Mouse (Mus musculus) thymus, postnatal 4 days (tissue): ENCODE results near the gene Gm20388.
A peak's percentile ranks its signal among the peaks of the same experiment; 100 is the strongest.

ENCODE experiments used
- DNase-seq: peaks from one replicate; pipeline ENCODE4 v3.0.0; 2021

The Gm20388 gene

DNA sequence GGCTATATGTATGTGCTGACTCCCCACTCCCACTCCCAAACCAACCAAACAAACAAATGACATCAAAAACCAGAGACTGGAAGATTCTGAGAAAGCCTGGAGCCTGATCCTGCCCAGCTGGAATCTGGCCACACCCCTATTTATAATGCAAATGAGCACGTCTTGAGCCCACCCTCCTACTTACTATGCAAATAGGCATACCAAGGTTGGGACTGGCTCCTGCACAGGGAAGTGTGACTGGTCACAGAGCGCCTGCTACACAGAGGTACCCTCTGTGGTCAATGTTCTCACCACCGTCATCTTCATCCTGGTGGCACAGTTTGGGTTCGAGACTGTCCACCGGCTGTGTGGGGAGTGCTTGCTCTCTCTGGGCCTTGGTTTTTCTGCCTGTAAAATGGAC, 464.5 kb downstream of the Gm20388 start:
- no peak for DNase-seq

DNA sequence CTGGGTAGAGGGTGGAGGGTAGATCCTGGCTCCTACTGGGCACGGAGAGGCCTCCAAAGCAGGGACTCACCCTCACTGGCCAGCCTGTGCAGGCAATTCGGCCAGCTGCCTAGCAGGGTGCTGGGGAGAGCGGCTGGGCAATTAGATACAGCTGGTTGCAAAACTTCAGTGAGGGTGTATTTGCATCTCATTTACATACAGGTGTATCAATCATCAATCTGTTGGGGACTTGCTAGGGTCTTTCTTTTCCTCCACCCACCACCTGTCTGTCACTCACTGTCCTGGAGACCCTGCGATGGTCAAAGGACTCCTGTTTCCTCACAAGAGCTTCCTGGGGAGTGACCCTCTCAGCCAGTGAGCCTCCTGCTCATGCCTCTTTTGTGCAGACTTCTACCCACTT, 465.6 kb downstream of the Gm20388 start:
- DNase-seq: no peak

GRCm38 (mm10) chr8:120376847-120377802, 466.5 kb downstream of the Gm20388 start:
- DNase-seq: no peak

- no peak for DNase-seq
Observed at GRCm38 (mm10) chr8:120377803-120378189, 467.2 kb downstream of the Gm20388 start.

- no peak for DNase-seq
Observed at GRCm38 (mm10) chr8:120378306-120378705, 467.7 kb downstream of the Gm20388 start.

DNA sequence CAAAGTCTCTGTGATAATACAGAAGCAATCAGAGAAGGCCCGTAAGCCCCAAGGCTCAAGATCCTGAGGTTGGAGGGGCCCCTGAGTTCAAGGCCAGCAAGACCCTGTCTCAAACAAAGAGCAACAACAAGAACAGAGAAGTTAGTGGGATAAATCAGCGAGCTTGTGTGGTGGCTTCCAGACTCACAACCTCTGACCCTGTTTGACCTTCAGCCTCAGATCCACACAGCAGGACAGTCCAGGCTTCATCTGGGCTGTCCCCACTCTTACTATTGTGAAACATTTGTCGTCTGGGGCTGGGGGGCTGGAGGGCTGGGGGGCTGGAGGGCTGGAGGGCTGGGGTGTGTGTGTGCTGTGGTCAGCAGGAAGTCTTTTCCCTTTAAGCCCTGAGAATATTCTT, 468.4 kb downstream of the Gm20388 start:
- DNase-seq: no peak

- no peak for DNase-seq
Observed at GRCm38 (mm10) chr8:120381865-120382264, 471.2 kb downstream of the Gm20388 start.

GRCm38 (mm10) chr8:120382436-120383203, 472.0 kb downstream of the Gm20388 start:
- DNase-seq: no peak

GRCm38 (mm10) chr8:120383204-120383560, 472.5 kb downstream of the Gm20388 start:
- no peak for DNase-seq

DNA sequence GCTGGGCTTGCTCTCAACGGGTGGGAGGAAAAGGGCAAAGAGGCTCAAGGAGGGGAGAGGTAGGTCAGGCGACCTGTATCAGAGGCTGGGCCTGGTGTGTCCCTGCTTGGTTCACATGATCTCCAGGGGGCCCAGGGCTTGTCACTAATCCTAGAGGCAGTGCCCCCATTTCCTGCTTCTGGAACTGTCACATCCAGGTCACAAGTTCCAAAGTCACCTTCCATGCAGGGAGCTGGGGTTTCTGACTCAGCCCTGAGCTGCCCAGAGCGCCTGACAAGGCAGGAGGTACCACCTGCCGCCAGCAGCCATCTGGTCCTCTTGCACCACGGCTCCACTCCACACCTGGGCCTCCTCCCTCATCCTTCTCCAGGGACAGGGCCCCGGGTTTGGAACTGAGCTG, 473.1 kb downstream of the Gm20388 start:
- DNase-seq: no peak

DNA sequence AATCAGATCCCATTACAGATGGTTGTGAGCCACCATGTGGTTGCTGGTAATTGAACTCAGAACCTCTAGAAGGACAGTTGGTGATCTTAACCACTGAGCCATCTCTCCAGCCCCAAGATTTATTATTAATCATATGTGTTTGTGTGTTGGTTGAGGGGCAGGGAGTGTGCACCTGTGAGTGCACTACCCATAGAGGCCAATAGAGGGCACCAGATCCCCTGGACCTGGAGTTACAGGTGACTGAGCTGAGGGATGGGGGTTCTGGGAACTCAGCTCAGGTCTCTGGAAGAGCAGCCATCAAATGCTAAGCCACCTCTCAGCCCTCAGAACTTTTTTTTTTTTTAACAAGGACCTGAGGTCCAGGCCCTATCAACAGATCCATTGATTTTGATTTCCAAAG, 474.1 kb downstream of the Gm20388 start:
- DNase-seq: no peak

- DNase-seq: no peak
Observed at GRCm38 (mm10) chr8:120388246-120388645, 477.6 kb downstream of the Gm20388 start.

DNA sequence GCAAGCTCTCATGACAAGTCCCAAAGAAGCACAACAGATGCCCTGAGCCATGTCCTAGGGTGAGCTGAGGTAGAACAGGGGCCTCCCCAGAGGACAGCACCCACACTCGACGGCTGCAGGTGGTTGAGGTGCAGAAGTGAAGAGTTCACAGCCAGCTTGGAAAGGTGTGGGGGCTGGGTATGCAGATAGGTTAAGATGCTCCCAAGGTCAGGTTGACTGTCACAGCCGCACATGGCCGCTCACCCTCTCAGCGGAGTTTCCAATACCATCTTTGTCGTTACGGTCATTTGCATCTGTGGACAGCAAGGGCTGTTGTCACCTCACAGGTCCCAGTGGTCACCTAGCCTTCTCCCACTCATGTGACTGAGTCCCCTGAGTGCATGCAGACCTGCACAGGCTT, 480.0 kb downstream of the Gm20388 start:
- no peak for DNase-seq

- no peak for DNase-seq
Observed at GRCm38 (mm10) chr8:120391856-120392255, 481.2 kb downstream of the Gm20388 start.

- DNase-seq: no peak
Observed at GRCm38 (mm10) chr8:120393085-120393484, 482.4 kb downstream of the Gm20388 start.

GRCm38 (mm10) chr8:120393871-120394275, 483.2 kb downstream of the Gm20388 start:
- no peak for DNase-seq

- no peak for DNase-seq
Observed at GRCm38 (mm10) chr8:120395892-120396291, 485.3 kb downstream of the Gm20388 start.

- DNase-seq: no peak
Observed at GRCm38 (mm10) chr8:120396756-120397155, 486.1 kb downstream of the Gm20388 start.

DNA sequence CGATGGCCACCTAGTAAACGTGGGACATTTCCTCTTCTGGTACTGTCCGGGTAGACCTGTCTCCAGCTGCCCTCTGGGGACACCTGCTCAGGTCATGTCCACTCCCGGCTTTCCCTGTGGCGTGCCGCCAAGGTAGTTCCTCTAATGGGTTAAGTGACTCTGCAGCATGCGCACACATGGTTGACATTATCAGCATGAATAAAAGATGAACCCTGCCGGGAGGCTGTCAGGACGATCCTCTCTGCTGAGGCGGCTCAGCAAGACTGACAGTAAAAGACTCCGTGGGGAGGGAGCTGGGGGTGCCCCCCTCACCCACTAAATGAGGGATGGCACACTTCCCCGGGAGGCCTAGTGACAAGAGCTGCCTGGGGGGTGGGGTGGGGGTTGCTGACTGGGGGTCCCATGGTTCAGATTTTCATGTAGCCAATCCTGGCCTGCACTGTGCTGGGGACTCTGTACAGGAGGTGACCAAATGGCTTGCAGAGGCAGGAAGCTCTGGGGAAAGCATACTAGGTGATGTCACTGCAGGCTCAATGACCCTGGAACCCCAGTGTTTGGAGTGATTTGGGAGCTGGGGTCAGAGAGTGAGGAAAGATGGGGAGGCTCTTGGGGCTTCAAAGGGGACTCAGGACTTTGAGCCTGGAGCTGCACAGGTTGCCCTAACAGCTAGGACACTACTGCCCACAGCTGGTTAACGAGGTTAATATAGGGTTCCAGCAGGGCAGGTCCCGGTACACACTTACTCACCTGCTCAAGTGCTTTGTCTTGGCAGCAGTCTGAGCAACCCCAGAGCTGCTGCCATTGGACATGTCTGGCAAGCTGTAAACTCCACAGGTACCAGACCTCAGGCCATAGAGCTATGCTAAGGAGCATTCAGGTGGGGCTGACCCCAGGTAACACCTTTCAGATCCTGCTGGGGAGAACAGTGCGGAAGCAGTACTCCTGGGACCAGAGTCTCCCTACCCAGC, 487.1 kb downstream of the Gm20388 start:
- DNase-seq: no peak

DNA sequence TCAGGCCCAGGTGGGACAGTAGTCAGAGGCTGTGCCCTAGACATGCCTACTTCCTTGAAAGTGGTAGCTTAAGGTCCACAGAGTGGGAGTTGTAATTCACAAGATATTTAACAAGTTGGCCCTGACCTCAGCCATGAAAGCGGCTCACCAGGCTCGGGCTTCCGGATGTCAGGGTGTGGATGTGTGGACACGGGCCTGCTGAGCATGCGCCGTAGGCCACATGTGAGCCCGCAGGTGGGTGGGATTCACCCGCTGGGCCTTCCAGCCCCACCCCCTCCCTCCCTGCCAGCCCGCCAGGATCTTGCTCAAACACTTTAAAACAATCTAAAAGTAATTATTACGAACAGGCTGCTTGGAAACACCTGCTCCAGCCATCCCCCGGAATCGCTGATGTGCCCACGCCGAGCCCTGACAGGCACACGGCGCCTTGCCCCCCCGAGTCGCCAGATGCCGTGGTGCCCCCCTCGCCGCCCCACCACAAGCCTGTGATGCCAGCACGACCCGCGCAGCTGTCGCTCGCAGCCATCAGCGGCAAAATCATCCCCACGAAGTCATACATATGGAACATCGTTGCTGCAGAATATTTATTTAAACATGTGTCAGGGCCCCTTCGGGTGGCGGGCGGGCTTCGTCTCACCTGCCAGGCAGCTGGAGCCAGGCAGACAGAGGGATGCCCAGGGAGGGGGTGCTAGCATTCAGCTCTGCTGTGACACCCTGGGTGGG, 488.7 kb downstream of the Gm20388 start:
- peak; percentile 65 for DNase-seq

- no peak for DNase-seq
Observed at GRCm38 (mm10) chr8:120401216-120401615, 490.6 kb downstream of the Gm20388 start.

- no peak for DNase-seq
Observed at GRCm38 (mm10) chr8:120401712-120402111, 491.1 kb downstream of the Gm20388 start.
